Mouse (Mus musculus) neutrophil, adult 5-6 weeks (primary cell): ENCODE data around the gene Olfr1265. TPM values are rescaled to one million over a fixed set of nuclear protein-coding genes. Genes with fewer than 3 reads are reported as not detected.

ENCODE experiments used
- ATAC-seq: fragments of 151-379, 151-347 bp; 2 replicates; pipeline ENCODE4 v1.8.0; 2017; ENCODE audit warnings: mild to moderate bottlenecking, moderate TSS enrichment; ENCODE audit not compliant: insufficient number of reproducible peaks, poor library complexity, low FRiP score, severe bottlenecking; ENCODE audit errors: extremely low read depth
- total RNA-seq: library from RNA; stranded (forward); fragments of 200-1000 nt; gene quantifications from 2 replicates; pipeline ENCODE4 v1.2.3, GENCODE M21; 2017

Gene Olfr1265
- not detected in 2 replicates for total RNA-seq

DNA sequence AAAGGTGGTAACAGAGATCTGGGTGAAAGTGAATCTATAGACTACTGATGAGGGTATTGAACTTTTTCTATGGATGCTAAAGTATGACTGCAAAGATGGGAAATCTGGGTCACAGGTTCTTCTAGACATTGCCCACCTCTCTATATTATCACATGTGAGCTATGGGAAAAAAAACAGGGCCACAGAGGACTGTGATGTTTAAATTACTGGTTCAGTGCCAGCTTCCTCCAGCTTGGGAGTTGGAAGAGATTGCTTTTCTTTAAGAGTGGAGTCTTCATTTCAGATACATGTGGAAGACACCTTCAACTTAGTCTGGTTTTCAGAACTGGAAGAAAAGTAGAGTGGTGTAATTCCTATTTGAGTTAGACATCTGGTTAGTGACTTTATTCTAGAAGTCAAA is at the start of gene Olfr1265:
Gene Olfr1265, plus strand, starts transcription at position 301 of the 400 bp plus-strand sequence.
- no peak for ATAC-seq

DNA sequence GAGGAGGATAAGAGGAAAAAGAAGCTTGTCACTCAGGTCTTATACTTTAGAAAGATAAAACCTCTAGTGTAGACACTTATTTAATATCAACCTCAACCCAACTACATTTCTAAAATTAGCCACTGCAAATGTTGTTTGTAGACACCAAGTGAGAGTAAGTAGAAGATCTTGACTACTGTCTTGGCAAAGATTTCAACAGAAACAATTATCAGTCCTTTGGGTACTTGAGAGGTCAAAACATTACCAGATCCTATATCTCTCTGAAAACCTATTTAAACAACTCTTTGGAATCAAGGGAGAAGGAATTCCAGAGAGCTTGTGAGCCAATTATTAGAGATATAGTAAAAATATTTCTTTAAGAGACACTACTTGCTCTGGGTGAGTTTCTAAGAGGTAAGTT is 44.2 kb upstream of the Olfr1265 start, which contains the start of gene Olfr1261:
Gene Olfr1261, plus strand, starts transcription at position 301 of the 400 bp plus-strand sequence.
- no peak for ATAC-seq

DNA sequence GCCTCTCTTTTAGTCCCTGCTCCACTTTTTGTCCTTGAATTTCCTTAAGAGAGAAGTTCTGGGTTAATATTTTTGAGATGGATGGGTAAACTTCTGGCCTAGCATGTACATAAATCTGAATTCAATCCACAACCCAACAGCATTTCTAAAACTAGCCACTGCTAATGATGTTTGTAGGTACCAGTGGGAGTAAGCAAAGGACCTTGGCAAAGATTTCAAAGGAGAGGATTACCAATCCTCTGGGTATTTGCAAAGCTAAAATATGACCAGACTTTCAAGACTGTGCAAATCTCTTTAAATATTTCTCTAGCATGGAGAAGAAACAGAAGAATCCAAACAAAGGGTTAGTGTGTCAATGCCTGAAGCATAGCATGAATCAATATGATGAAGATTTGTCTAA is 35.3 kb upstream of the Olfr1265 start, which contains the start of gene Olfr1262:
Gene Olfr1262, plus strand, starts transcription at position 301 of the 400 bp plus-strand sequence.
- no peak for ATAC-seq

DNA sequence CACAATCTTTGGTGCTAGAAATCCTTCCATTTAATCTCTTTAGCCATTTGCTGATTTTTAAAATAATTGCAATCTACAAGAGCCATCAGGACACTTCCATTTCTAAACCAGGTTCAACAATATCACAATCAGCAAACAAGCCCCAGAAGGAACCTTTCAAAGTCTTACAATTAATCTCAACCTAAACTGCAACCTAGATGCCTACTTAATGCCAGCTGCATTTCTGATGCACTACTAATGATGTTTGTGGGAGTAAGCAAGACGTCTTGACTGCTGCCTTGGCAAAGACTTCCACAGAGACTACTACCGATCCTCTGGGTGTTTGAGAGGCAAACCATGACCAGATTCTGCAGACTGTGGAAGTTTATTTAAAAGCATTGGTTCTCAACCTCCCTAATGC is 23.3 kb upstream of the Olfr1265 start, which contains the start of gene Olfr1263:
Gene Olfr1263, plus strand, starts transcription at position 301 of the 400 bp plus-strand sequence.
- ATAC-seq, result no peak

DNA sequence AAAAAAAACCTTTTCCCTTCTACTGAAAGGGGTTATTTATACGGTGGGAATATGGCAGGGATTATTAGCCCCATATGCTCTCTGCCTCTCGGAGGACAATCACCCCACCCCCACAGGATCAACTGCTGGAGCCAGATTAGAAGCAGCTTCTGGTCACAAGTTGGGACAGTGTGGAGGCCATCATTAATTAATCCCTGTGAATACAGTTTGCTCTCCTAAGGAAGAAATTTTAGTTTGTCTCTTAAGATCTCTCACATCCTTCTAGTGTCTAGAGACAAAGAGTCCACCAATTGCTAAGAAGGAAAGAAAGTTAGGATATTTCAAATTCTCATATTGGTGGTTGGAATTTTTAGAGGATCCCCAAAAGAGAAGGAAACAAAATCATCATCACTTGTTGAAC is 9.7 kb upstream of the Olfr1265 start, which contains the start of gene Olfr1264:
Gene Olfr1264, minus strand, starts transcription at position 101 of the 400 bp plus-strand sequence.
- no peak for ATAC-seq

DNA sequence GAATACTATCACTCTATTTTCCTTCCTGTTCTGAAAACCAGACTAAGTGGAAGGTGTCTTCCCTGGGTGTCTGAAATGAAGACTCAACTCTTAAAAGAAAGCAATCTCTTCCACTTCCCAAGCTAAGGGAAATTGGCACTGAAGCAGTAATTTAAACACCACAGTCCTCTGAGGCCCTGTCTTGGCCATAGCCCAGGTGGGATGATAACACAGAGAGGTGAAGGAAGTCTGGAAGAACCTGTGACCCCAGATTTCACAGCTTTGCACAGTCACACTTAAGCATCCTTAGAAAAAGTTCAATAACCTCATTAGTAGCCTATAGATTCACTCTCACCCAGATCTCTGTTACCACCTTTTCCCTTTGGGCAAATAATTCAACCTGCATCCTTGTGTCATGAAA is 28.4 kb downstream of the Olfr1265 start, which contains the start of gene Olfr140:
Gene Olfr140, minus strand, starts transcription at position 101 of the 400 bp plus-strand sequence.
- no peak for ATAC-seq

DNA sequence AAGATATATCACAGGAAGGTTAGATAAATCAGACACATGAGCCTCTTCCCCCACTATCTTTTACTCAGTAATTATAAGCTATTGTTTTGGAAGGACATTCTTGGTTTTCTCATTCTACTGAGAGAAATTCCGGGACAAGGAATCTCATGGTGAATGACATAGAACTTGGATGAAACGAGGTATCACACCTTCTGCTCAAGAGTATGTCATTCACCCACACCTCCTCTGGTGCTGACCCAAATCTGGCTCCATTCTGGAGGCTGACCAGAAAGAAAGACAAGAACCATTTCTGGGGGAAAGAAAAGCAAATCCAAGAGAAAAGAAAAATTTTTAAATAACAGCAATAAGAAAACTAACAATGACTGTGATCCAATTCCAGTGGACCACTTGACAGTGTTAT is 34.9 kb downstream of the Olfr1265 start:
- ATAC-seq, result no peak

Other genes with a start within 250 kb of the Olfr1265 start
- not detected in 2 replicates for gene Olfr1254, start 241.7 kb upstream of the Olfr1265 start, total RNA-seq
- not detected in 2 replicates for gene Olfr1255, start 223.3 kb upstream of the Olfr1265 start, total RNA-seq
- not detected in 2 replicates for gene Olfr1256, start 193.8 kb upstream of the Olfr1265 start, total RNA-seq
- not detected in 2 replicates for gene Olfr48, start 187.1 kb upstream of the Olfr1265 start, total RNA-seq
- not detected in 2 replicates for gene Olfr1257, start 156.9 kb upstream of the Olfr1265 start, total RNA-seq
- not detected in 2 replicates for gene Olfr1258, start 108.0 kb upstream of the Olfr1265 start, total RNA-seq
- gene Olfr1259, start 86.7 kb upstream of the Olfr1265 start, total RNA-seq, result not detected in 2 replicates
- not detected in 2 replicates for gene Olfr1260, start 61.0 kb upstream of the Olfr1265 start, total RNA-seq
- gene Olfr1261, start 44.1 kb upstream of the Olfr1265 start, total RNA-seq, result not detected in 2 replicates
- gene Olfr1262, start 35.2 kb upstream of the Olfr1265 start, total RNA-seq, result not detected in 2 replicates
- gene Olfr1263, start 23.2 kb upstream of the Olfr1265 start, total RNA-seq, result not detected in 2 replicates
- gene Olfr1264, start 9.8 kb upstream of the Olfr1265 start, total RNA-seq, result not detected in 2 replicates
- gene Olfr140, start 28.3 kb downstream of the Olfr1265 start, total RNA-seq, result not detected in 2 replicates
- not detected in 2 replicates for gene Olfr1269, start 86.1 kb downstream of the Olfr1265 start, total RNA-seq
- gene Olfr32, start 107.0 kb downstream of the Olfr1265 start, total RNA-seq, result not detected in 2 replicates
- gene Olfr1270, start 117.8 kb downstream of the Olfr1265 start, total RNA-seq, result not detected in 2 replicates
- gene Olfr1506, start 189.2 kb downstream of the Olfr1265 start, total RNA-seq, result not detected in 2 replicates
- not detected in 2 replicates for gene Olfr142, start 222.3 kb downstream of the Olfr1265 start, total RNA-seq
- gene Olfr1271, start 235.7 kb downstream of the Olfr1265 start, total RNA-seq, result under 0.01 TPM in 2 replicates